Mouse (Mus musculus) thymus, postnatal 0 days (tissue): ENCODE measurements at regions not wholly inside any gene's neighbourhood (a gene's known extent, or its start where the extent isn't known, plus 50 kb on each side); places are given as distances from the start of the nearest gene placed in this dataset.
A peak's percentile ranks its signal among the peaks of the same experiment; 100 is the strongest.

ENCODE experiments used
- DNase-seq: peaks from one replicate; pipeline ENCODE4 v3.0.0-alpha.2; 2015; ENCODE audit warnings: low spot score

DNA sequence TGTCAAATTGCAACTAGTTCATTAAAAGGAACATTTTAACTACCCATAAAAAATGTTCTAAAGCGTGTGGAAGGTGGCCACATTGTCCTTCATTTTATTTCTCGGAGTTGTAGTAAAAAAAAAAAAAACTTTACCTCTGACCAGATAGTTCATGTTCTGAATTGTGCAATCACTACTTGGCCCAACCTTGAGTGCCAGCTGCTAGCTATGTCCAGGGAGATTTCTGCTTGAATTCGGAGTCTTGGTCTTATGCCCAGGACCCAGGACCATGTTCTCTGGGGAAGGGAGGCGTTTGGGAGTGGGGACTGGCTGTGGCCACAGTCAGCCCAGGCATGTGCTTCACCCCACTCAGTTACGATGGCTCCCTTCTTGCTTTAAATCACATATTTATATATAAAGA lies 54.9 kb upstream of the Atp1b3 start:
- no peak for DNase-seq

DNA sequence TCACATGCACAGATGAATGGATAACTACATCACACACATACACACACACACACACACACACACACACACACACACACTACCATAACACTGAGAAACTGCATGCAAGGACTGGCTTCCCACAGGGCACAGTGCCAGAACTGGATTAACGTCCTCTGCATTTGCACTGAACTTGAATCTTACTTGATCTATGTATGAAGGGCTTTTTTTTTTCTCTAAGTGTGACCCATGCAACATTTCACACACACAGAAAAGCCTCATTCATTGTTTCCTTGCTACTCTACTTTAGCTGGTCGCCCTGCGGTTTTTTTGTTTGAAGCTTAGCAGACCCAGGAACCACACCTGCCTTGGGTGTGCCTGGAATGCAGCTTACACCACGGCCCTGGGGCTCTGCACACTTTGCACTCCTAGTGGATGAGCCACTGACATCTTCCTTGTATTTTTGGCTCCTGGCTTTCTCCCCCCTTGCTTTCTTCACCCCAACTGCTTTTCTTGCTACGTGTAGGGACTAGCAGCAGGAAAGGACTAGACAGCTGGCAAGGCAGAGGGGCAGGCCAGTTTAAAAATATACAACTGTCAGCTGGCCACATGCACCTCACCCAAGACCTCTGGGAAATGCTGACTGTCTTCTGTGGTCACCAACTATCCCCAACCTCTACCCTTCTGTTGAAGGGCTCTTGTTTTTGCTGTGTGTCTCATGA lies 51.8 kb upstream of the Atp1b3 start:
- peak; percentile 77 for DNase-seq
